Mouse (Mus musculus): ENCODE results near the gene Commd3. TPM values are rescaled to one million over a fixed set of nuclear protein-coding genes. Genes with fewer than 3 reads are reported as not detected.
A peak's percentile ranks its signal among the peaks of the same experiment; 100 is the strongest.

Gene Commd3
- 100 to 1,000 TPM in 1 of 4 experiments, 10 to 100 TPM in 3; 88.6 to 108 (median 96.9) TPM for total RNA-seq (2022)

DNA sequence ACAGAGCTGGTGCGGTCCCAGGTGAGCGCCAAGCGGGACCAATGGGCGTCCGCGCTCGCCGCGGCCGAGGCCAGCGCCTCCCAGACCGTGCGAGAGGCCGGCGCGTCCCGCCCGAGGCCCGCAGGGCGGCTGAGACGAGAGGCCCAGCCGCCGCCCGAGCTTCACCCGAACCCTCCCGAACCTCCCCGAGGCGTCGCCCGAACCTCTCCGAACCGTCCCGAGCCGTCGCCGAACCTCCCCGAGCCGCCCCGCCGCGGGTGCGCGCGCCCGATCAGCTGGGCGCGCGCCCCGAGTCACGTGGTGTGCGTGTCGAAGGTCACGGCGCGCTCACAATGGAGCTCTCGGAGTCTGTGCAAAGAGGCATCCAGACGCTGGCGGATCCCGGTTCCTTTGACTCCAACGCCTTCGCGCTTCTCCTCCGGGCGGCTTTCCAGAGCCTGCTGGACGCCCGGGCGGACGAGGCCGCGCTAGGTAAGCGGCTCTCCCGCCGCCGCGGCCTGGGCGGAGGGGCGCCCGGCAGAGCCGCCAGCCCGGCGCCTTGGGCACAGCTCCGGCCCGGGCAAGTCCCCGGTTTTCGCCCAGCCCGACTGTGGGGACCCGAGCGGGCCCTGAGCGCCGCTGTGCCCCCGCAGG lies at the start of gene Commd3:
Commd3 (plus strand) TSS at position 252 of the 633 bp plus-strand sequence.
- peak; percentile 94 for DNase-seq (ENCODE audit: low spot score)

DNA sequence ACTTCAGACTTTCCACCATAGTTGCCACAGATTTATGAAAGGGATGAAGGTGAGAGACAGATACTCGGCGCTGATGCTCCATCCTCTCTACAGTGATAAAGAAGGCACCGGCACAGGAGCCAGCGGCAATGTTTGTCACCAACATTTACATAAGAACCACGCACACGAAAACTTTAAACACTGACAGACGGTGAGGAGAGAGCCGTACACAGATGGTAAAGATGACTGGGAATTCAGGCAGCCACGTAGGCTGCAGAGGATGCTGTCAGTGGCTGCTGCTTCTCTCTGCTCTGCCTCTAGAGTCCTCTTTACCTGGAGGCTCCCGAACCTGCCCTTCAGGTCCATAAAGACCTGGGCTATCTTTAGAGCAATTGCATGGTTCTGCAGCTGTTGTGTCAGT lies 49.0 kb upstream of the Commd3 start:
- no peak for DNase-seq (ENCODE audit: low spot score)

DNA sequence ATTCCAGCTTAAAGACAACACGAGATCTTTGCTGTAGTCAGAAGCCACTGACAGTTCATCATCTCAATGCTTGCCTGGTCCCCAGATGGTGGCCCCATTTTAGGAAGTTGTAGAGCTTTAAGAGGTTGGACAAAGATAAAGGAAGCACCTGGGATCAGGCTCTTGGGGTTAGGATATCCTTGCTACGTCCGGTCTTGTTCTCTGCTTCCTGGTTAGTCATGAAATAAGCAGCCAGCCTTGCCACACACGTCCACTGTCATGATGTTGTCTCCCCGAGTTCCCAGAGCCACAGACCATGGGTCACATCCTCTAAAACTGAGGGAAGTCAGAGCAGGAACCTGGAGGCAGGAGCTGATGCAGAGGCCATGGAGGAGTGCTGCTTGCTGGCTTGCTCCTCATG lies 41.6 kb upstream of the Commd3 start:
- DNase-seq (ENCODE audit: low spot score), result no peak

DNA sequence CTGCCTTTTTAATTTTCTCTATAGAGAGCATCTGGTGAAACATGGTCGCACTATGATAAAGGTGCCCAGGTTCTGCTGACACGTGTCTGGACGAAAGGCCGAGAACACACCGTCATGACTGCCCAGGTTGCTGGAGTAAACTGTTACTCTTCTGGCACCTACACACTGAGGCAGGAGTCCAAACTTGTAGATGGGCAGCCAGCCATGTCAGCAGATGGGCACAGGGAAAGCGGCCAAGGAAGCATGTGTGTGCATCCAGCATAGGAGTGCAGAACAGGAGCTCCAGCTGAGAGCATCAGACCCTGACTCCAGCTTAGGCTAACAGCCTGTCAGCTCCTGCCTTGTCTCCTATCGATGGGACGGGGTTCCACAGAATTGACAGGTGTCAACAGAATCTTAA lies 37.1 kb upstream of the Commd3 start:
- peak; percentile 30 for DNase-seq (ENCODE audit: low spot score)

DNA sequence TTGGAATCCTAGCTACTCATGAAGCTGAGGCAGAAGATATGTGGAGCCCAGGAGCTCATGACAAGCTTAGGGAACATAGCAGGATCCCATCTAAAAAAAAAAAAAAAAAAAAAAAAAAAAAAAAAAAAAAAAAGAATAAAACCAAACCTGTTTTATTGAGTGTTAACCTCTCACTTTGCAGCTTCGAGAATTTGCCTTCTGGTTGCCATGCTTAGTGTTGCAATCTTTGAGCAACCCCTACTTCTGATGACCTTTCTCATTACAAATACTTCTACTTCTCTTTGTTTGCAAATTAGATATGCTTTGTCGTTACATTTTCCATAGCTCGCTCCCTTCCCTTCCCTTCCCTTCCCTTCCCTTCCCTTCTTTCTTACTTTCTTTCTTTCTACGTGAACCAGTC lies 23.6 kb upstream of the Commd3 start:
- no peak for DNase-seq (ENCODE audit: low spot score)

DNA sequence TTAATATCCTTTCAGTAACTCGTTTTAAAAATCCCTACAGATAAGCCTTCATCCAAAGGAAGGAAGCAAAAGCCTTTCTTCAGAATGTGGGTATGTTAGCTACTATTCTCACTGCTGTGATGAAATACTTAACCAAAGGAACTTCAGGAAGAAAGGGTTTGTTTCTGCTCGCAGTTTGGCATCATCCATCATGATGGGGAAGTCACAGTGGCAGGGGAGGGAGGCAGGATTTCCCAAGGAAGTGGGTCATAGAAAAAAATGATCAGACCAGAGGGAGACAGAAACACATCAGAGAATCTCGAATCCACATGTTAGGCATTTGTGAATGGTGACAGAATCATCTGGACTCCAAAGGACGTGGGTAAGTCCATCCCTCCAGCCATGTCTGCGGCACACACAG lies 17.4 kb upstream of the Commd3 start:
- DNase-seq (ENCODE audit: low spot score), result no peak

DNA sequence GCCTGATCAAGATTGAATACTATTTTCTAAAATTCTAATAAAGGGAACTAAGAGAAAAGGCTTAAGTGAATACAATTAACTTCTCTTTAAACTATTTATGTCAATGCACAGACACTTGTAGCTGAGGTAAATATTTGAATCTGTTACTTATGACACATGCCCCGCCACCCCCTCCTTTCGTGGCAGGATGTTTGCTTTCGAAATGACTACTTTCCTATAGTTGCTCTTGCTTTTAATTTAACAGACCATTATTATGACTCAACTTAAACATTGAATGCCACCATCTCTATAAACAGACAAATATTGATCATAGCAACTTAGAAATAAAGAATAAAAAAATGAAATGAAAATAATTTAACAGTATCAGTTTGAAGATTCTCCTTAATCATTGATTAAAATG lies 8.2 kb upstream of the Commd3 start:
- no peak for DNase-seq (ENCODE audit: low spot score)

DNA sequence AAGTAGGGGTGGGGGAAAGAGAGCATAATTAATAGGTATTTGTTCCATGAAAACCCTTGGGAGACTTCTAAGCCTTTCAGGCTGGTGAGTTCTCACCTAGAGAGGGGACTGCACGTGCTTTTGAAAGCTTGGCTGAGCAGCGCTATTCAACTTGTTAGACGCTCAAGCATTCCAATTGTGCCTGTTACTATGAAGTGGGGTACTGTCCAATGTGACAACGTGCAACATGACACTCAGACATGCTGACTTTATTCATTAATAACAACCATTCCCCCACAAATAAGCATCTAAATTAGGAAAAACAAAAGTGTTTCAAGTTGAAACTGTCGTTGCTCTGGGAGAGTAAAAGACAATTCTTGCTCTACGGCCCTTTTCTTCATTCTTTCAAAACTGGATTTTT lies 1.1 kb upstream of the Commd3 start:
- DNase-seq (ENCODE audit: low spot score), result no peak

DNA sequence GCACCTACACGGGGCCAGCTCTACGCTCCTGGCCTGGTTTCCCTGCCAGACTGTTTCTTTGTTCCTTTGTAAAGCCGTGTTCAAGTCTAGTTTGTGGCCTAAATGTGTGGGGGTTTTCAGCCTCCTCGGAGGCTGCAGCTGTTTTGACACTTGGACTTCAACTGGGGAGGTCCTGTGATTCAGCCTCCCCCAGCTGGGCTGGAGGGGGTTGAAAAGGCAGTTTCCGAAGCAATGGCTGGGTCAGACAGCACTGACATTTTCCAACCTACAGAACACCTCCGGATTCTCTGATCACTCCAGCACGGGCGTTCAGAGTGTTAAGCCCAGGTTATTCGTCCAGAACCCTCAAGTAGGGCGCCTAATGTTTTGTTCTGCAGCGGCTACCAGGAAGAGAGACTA lies 581 bp downstream of the Commd3 start:
- no peak for DNase-seq (ENCODE audit: low spot score)

DNA sequence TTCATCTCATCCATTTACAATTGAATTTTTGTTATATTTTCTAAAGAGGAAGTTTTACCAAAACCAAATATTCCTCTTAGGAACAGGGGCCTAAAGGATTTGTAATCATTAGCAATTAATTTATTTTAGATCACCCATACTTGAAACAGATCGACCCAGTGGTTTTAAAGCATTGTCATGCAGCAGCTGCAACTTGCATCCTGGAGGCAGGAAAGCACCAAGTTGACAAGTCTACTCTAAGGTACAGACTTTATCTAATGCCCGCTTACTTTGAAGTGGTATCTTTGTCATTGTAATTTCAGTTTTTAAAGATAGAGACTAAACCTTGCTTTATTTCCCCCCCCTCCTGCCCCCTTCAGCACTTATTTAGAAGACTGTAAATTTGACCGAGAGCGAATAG lies 1.6 kb downstream of the Commd3 start:
- no peak for DNase-seq (ENCODE audit: low spot score)

DNA sequence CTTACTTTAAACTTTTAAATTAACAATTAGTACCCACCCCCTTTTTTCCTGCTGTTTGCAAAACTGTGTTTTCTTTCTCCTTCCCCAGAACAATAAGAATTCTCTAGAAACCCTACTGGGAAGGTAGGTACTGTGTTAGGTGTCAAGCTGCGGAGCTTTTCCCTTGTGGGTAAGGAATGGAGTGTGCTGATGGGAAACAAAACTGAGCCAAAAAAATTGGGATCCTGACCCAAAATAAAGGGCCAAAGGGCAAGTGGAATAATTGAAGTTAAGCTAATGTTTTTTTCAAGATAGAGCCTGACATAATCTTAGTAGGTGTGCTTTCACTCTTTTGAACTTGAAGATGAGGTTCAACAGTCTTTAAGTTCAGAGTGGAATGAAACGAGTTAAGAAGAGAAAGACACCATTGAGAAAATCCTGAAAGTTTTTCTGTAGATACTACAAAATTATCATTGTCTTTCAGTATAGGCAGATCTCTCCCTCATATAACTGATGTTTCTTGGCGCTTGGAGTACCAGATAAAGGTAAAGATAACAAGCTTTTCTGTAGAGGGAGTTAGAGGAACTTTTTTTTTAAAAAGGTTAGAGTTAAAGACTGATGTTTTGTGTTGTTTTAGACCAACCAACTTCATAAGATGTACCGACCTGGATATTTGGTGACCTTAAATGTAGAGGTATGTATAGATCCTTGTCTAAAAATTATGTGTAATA lies 2.2 kb downstream of the Commd3 start:
- DNase-seq (ENCODE audit: low spot score), result no peak

DNA sequence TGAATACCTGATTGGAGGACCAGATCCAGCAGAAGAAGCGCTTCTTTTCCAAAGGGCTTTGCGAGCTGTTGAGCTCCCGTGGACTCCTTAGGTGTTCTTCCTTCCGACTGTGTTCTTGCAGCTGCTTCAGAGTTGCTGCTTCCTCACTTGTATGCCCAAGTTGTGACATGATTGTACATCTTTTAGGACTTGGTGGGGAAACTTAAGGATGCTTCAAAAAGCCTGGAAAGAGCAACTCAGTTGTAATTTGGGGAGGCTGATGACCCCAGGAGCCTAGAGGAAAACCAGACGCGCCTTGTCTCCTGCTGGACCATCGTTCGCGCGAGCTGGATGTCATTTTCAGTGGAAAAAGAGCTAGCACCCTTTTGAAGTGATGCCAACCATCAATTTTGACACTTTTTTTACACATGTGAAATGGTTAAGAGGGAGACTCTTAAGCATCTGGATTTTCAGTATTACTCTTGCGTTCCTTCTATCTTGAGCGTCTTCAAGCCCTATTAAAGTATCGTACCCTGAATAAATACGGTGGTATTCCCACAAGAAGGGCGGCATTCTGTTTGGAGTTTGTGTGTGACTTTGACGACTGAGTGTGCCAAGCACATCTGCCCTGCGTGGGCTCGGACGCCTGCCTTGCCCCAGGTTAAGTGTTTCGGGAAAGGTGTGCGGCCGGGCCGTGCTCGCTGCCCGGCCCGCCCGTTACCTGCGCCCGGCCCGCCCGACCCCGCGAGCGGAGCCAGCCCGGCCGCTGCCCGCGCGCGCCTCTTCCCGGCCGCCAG lies 3.7 kb downstream of the Commd3 start:
- DNase-seq (ENCODE audit: low spot score), result no peak

DNA sequence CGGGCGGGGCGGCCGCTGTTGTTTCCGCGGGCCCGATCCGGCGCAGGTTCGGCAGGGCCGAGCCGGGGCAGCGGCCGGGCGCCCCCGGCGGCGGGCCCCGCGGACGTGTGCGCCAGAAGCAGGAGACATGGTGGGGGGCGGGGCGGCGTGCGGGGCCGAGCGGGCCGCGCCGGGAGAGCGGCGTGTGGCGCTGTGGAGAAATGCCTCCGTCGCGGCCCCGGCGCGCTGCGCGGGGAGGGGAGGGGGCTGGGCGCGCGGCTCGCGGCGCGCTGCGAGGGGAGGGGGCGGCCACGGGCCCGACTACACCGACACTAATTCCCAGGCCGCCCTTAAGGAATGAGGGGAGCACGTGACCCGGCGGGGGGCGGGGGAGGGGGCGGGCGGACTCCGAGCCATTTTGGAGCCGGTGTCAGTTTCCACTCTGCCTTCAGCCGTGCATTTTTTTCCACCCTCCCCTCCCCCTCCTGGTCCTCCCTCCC lies 4.3 kb downstream of the Commd3 start:
- DNase-seq (ENCODE audit: low spot score), result no peak

DNA sequence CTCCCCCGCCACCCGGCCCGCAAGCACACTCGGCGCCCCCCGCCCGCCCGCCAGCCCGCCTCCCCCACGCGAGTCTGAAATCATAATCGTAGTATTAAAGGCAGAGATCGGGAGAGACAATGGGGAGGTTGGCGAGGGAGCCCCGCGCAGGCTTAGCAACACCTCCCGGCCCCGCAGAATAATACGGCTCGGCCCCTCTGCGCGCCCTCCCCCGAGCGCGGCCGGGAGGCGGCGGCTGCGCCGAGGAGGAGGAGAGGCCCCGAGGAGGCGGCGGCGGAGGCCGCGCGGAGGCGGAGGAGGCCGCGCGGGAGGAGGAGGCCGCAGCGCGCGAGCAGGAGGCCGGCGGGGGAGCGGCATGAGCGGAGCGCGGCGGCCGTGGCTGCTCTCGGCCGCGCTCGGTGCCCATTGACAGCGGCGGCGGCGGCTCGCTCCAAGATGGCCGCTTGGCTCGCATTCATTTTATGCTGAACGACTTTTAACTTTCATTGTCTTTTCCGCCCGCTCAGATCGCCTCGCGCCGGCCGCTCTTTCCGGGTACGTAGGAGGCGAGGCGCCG lies 4.8 kb downstream of the Commd3 start, which contains the start of gene Bmi1:
Bmi1 (plus strand) TSS at position 83 of the 556 bp plus-strand sequence.
- DNase-seq (ENCODE audit: low spot score), result no peak

DNA sequence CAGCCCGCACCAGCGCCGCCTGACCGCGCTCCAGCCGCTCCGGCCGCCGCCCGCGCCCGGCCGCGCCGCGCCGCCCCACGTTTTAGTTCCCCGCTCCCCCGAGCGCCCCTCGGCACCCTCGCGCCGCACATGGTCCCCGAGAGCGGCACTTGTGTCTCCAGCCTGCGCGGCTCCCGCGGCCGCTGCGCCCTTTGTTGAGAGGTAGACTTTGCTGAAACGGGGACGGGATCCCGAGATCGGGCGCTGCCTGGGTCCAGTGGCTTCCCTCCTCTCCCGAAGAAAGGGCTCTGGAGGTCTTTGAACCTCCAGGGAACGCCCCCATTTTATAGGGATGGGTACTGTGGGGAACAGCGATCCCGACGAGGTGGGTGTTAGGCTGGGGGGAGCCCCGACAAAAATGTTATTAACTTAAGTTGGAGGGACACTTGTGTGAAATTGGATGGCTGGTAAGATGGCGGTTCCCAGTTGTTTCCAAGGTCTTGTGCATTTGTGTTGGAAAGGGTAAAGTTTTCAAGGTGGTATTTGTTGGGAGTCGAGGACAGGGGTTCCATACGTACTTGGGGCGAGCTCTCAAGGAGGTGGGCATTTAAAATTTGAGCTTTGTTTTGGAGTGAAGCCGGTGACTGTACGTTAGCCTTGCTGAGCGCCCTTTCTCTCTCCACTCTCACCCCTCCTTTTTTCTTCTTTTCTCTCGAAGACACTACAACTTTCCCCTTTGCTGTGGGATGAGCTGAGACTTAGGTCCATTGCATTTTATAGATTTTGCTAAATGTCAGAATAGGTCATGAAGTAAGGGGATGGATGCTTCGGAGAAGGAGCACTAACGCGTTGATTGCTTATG lies 5.7 kb downstream of the Commd3 start:
- DNase-seq (ENCODE audit: low spot score), result no peak

DNA sequence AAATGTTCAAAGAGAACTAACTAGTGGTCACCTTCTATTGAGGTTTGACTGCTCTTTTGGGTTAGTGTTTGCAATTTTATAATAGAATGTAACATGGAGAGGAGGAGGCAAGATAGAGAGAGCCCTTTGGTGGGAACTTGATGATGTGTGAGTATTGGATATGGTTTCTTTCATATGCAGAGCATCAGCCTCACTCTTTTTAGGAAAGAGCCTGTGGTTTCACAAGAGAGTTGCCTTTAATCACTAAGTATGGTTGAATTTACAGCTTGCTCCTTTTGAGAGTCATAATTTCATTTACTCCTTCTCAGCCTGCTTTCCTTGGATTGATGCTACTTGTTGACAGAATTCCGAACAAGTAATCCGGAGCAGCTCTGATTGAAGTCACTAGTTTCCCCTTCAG lies 7.5 kb downstream of the Commd3 start:
- DNase-seq (ENCODE audit: low spot score), result no peak

DNA sequence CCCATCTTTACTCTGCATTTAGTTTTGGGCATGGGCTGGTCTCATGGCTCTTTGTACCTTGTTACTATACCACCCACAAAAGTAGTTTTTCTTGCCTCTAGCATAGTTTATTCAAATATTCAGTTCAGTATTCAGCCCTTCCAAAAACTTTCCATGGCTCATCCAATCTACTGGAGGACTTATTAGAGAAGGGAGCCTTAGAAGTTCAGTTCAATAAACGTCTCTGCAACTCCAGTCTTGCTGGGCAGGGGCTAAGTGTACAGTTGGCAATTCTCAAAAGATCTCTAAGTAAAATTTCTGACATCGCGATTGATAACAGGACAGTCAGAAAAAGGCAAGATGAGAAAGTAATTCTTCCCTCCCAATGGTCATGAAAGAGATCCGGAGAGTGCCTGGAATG lies 8.3 kb downstream of the Commd3 start:
- no peak for DNase-seq (ENCODE audit: low spot score)

DNA sequence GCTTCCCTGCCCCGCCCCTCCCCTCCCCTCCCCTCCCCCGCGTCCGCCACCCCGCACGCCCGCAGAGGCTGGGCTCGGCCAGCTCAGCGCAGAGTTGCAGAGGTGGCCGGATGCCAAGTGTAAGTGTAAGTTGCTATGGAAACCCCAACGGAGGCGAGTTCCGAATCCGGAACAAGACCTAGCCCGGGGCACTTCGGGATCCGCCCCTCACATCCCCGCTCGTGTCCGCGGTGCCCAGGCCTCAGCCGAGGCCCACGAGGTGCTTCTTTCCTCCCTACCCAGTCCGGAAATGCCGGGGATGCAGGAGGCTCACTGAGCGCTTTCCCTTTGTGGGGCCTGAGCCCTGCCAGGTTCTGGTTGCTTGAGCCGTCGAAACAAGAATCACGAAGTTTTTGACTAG lies 8.8 kb downstream of the Commd3 start:
- no peak for DNase-seq (ENCODE audit: low spot score)

DNA sequence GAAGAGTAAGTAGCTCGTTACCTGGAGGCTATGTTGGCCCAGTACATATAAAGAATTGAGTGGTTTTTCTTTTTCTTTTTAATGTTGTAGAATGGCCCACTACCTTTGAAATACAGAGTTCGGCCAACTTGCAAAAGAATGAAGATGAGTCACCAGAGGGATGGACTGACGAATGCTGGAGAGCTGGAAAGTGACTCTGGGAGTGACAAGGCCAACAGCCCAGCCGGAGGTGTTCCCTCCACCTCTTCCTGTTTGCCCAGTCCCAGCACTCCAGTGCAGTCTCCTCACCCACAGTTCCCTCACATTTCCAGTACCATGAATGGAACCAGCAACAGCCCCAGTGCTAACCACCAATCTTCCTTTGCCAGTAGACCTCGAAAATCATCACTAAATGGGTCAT lies 11.9 kb downstream of the Commd3 start:
- DNase-seq (ENCODE audit: low spot score), result no peak

DNA sequence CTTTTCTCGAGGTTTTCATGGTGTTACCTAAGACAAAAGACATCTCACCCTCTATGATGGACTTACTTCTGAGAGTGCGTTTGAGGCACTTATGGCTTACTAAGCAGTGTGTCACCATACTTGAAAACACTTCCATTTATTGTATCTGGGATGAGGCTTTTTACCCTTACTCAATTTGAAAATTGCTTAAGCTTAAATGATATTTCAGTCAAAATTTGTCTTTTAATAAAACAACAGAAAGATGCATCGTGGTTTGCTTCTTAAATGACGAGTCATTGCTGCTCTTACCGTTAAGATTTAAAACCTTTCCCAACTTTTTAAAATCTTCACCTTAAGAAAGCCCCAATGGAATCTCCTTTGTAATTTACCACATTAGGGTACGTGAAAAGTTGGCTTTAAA lies 14.2 kb downstream of the Commd3 start:
- DNase-seq (ENCODE audit: low spot score), result no peak

DNA sequence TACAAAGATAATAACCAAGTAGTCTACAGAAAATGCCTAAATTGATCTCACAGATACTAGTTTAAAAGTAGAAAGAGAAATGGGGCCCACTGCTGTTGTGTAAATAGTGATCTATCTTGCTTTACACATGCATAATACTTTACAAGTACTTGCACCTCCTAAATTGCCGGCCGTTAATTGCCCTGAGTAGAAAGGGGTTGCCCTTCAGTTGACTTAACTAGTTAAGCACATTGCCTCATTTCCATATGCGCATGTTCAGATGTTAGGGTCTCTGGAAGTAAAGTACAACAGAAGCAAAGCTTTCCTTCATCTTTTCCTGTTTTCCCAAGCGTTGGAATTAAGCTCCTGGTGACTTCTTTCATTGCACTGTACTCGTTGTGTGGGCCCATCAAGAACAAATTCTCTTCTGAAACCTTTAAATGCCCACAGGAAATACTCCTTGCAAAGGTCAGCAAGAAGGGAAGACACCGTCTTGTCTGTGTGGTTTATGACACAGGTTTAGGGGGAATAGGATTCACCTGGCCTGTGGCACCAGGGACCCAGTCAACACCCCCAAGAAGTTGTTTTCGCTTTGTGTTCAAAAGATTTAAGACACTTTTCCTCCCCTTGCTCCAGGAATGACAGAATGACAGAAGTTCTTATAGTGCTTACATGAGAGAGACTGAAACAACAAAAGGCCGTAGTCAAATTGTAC lies 14.8 kb downstream of the Commd3 start:
- no peak for DNase-seq (ENCODE audit: low spot score)

Measured in heart, adult 8-10 months (tissue).